ENCODE assay signal across 8 mouse cellular contexts in genomic region chr1:36308966-36309475, GRCm38 (mm10). TPM values are rescaled to one million over a fixed set of nuclear protein-coding genes. Genes with fewer than 3 reads are reported as not detected.
A peak's percentile ranks its signal among the peaks of the same experiment; 100 is the strongest.
DNase-seq lines count a peak whose midpoint lies in the region; ATAC-seq and TF ChIP-seq lines count a peak whose summit lies in the region.

No protein-coding gene starts in this region.

- no peak for ATAC-seq in lung, embryonic 15.5 days (ENCODE audit: borderline replicate concordance, extremely low read depth, low FRiP score, low TSS enrichment)
- ATAC-seq in hindbrain, embryonic 12.5 days (ENCODE audit: low FRiP score): no peak

- WGBS in cerebellum, adult 2 months: 80% methylated on average over 9 of the region's 9 CpGs
- WGBS in lung, embryonic 15.5 days: 53% methylated on average over 9 of the region's 9 CpGs
- WGBS in hindbrain, embryonic 12.5 days: 57% methylated on average over 9 of the region's 9 CpGs

- H3K27ac ChIP-seq in cerebellum, adult 2 months (ENCODE audit: insufficient read depth, low read length): no peak overlapping the region
- H3K27ac ChIP-seq in lung, embryonic 15.5 days: no peak overlapping the region
- H3K27ac ChIP-seq in hindbrain, embryonic 12.5 days: no peak overlapping the region

- no peak overlapping the region for H3K9ac ChIP-seq in lung, embryonic 15.5 days
- H3K9ac ChIP-seq in hindbrain, embryonic 12.5 days: no peak overlapping the region

- H3K36me3 ChIP-seq in lung, embryonic 15.5 days: no peaks in the 10 kb centered on the region
- H3K36me3 ChIP-seq in hindbrain, embryonic 12.5 days: no peaks in the 10 kb centered on the region
- peaks cover 32% of the 10 kb centered on the region for H3K36me3 ChIP-seq in myocyte (ENCODE audit: control insufficient read depth, insufficient read depth)

- DNase-seq in cerebellum, adult 2 months: peak in 1 of 2 experiments; percentile 13
- DNase-seq in cerebellum, postnatal 10 days: no peak
- DNase-seq in lung, postnatal 14 days: no peak
- no peak for DNase-seq in ovary, postnatal 14 days (ENCODE audit: low spot score)
- DNase-seq in left cerebral cortex, adult 8-10 months (ENCODE audit: low spot score in 2 of 2): no peak

- no peak for TF ChIP-seq POLR2A in cerebellum, adult 2 months (IDR thresholded peaks at IDR 0.05; ENCODE audit: borderline replicate concordance, insufficient read depth, low read length)
- TF ChIP-seq POLR2A in myocyte (IDR thresholded peaks at IDR 0.05; ENCODE audit: insufficient read length, low read depth): no peak

- H3K9me3 ChIP-seq in lung, embryonic 15.5 days: no peaks in the 10 kb centered on the region
- H3K9me3 ChIP-seq in hindbrain, embryonic 12.5 days (replicated peaks): no peaks in the 10 kb centered on the region

- no peak for TF ChIP-seq CTCF in cerebellum, adult 2 months (IDR thresholded peaks at IDR 0.05; ENCODE audit: borderline replicate concordance, insufficient read depth, low read depth, low read length)

- peak overlapping the region; percentile 15 for H3K4me3 ChIP-seq in cerebellum, adult 2 months (replicated peaks; ENCODE audit: insufficient read depth, low read depth, low read length)
- peak overlapping the region; percentile 74 for H3K4me3 ChIP-seq in lung, embryonic 15.5 days
- H3K4me3 ChIP-seq in hindbrain, embryonic 12.5 days: no peak overlapping the region
- peak overlapping the region; percentile 87 for H3K4me3 ChIP-seq in myocyte

- H3K27me3 ChIP-seq in cerebellum, adult 2 months (ENCODE audit: control insufficient read depth, insufficient read depth, low read length): no peaks in the 10 kb centered on the region
- H3K27me3 ChIP-seq in lung, embryonic 15.5 days: no peaks in the 10 kb centered on the region
- H3K27me3 ChIP-seq in hindbrain, embryonic 12.5 days: peaks cover 25% of the 10 kb centered on the region
- no peaks in the 10 kb centered on the region for H3K27me3 ChIP-seq in myocyte (ENCODE audit: control insufficient read depth, insufficient read depth, insufficient read length)

- peak overlapping the region; percentile 95 for H3K4me2 ChIP-seq in lung, embryonic 15.5 days
- peak overlapping the region; percentile 94 for H3K4me2 ChIP-seq in hindbrain, embryonic 12.5 days (replicated peaks)
- H3K4me2 ChIP-seq in myocyte (ENCODE audit: low read depth): peak overlapping the region; percentile 98

- 0 out of 2 replicates have a peak, but pooled peaks cover 2% of the 10 kb centered on the region for H3K4me1 ChIP-seq in cerebellum, adult 2 months (ENCODE audit: control insufficient read depth, insufficient read depth, low read length)
- H3K4me1 ChIP-seq in lung, embryonic 15.5 days: peaks cover 22% of the 10 kb centered on the region
- H3K4me1 ChIP-seq in hindbrain, embryonic 12.5 days: peaks cover 22% of the 10 kb centered on the region

- H3K79me2 ChIP-seq in myocyte (ENCODE audit: control insufficient read depth, insufficient read depth): peaks cover 59% of the 10 kb centered on the region

- peak overlapping the region; percentile 88 for H3ac ChIP-seq in myocyte (ENCODE audit: control insufficient read depth, insufficient read length)

TF ChIP-seq in myocyte, 11 proteins besides CTCF, POLR2A, EP300 and RAD21:
- no peak for TF ChIP-seq TCF12 (IDR thresholded peaks at IDR 0.05; ENCODE audit: insufficient read depth, poor library complexity, severe bottlenecking)
- TF ChIP-seq CEBPB (IDR thresholded peaks at IDR 0.05; ENCODE audit: insufficient read depth, poor library complexity, severe bottlenecking): 0 out of 2 replicates have a peak, but pooled peaks have one; percentile 14
TF ChIP-seq in myocyte: peak in this region for 1.

RNA-seq across cellular contexts. Expression of gene Arid5a, which starts 1.5 kb away (rescaled TPM):
- 9.9 and 10.7 TPM in 2 replicates for polyA plus RNA-seq in cerebellum, adult 2 months (2012; rRNA removed)
- 8.0 and 8.9 TPM in 2 replicates for polyA plus RNA-seq in lung, embryonic 15.5 days (2015; fragmentation: Nextera tagmentation; extraction: Ambion mirVana)
- 3.6 and 3.8 TPM in 2 replicates for polyA plus RNA-seq in hindbrain, embryonic 12.5 days (2016; fragmentation: Nextera tagmentation; extraction: Ambion mirVana)
- polyA plus RNA-seq in myocyte (2012; fragmentation: generic; extraction: Trizol): 65.8 TPM
- total RNA-seq in left cerebral cortex, adult 8-10 months (2022): 10 to 100 TPM; 10.9 to 18.8 (median 13.0) TPM

RNA-seq across cellular contexts. Expression of gene Neurl3, which starts 34.5 kb away (rescaled TPM):
- 0.93 and 1.0 TPM in 2 replicates for polyA plus RNA-seq in cerebellum, adult 2 months (2012; rRNA removed)
- polyA plus RNA-seq in lung, embryonic 15.5 days (2015; fragmentation: Nextera tagmentation; extraction: Ambion mirVana): 8.0 and 8.3 TPM in 2 replicates
- polyA plus RNA-seq in hindbrain, embryonic 12.5 days (2016; fragmentation: Nextera tagmentation; extraction: Ambion mirVana): 0.52 and 0.77 TPM in 2 replicates
- polyA plus RNA-seq in myocyte (2012; fragmentation: generic; extraction: Trizol): 0.11 TPM
- 1 to 10 TPM in 2 of 4 experiments, under 1 TPM in 2; 0.78 to 1.5 (median 0.92) TPM for total RNA-seq in left cerebral cortex, adult 8-10 months (2022)

RNA-seq across cellular contexts. Expression of gene Kansl3, which starts 60.0 kb away (rescaled TPM):
- 72.1 and 75.5 TPM in 2 replicates for polyA plus RNA-seq in cerebellum, adult 2 months (2012; rRNA removed)
- polyA plus RNA-seq in lung, embryonic 15.5 days (2015; fragmentation: Nextera tagmentation; extraction: Ambion mirVana): 37.5 and 40.8 TPM in 2 replicates
- 44.5 and 45.4 TPM in 2 replicates for polyA plus RNA-seq in hindbrain, embryonic 12.5 days (2016; fragmentation: Nextera tagmentation; extraction: Ambion mirVana)
- polyA plus RNA-seq in myocyte (2012; fragmentation: generic; extraction: Trizol): 35.7 TPM
- 10 to 100 TPM; 63.9 to 88.2 (median 74.6) TPM for total RNA-seq in left cerebral cortex, adult 8-10 months (2022)
